Mouse (Mus musculus): Measurements from ENCODE around the gene Ptpn13. TPM values are rescaled to one million over a fixed set of nuclear protein-coding genes. Genes with fewer than 3 reads are reported as not detected.

Ptpn13 gene
- total RNA-seq, 1 experiment from 2014 or later, result 0.48 TPM

- no peak for ATAC-seq (replicated peaks; ENCODE audit: insufficient number of reproducible peaks, low FRiP score, low TSS enrichment, poor library complexity, severe bottlenecking)
These were observed 66.8 kb downstream of the Ptpn13 start for GRCm38 (mm10) chr5:103491788-103492187.

- no peak for ATAC-seq (replicated peaks; ENCODE audit: insufficient number of reproducible peaks, low FRiP score, low TSS enrichment, poor library complexity, severe bottlenecking)
These were observed 72.1 kb downstream of the Ptpn13 start for GRCm38 (mm10) chr5:103497061-103497460.

GRCm38 (mm10) chr5:103497480-103497879, 72.5 kb downstream of the Ptpn13 start:
- no peak for ATAC-seq (replicated peaks; ENCODE audit: insufficient number of reproducible peaks, low FRiP score, low TSS enrichment, poor library complexity, severe bottlenecking)

- ATAC-seq (replicated peaks; ENCODE audit: insufficient number of reproducible peaks, low FRiP score, low TSS enrichment, poor library complexity, severe bottlenecking), result no peak
These were observed 74.3 kb downstream of the Ptpn13 start for GRCm38 (mm10) chr5:103499305-103499704.

- ATAC-seq (replicated peaks; ENCODE audit: insufficient number of reproducible peaks, low FRiP score, low TSS enrichment, poor library complexity, severe bottlenecking), result no peak
These were observed 76.1 kb downstream of the Ptpn13 start for GRCm38 (mm10) chr5:103501076-103501475.

- ATAC-seq (replicated peaks; ENCODE audit: insufficient number of reproducible peaks, low FRiP score, low TSS enrichment, poor library complexity, severe bottlenecking), result no peak
These were observed 76.8 kb downstream of the Ptpn13 start for GRCm38 (mm10) chr5:103501839-103502238.

- no peak for ATAC-seq (replicated peaks; ENCODE audit: insufficient number of reproducible peaks, low FRiP score, low TSS enrichment, poor library complexity, severe bottlenecking)
These were observed 88.2 kb downstream of the Ptpn13 start for GRCm38 (mm10) chr5:103513162-103513561.

- no peak for ATAC-seq (replicated peaks; ENCODE audit: insufficient number of reproducible peaks, low FRiP score, low TSS enrichment, poor library complexity, severe bottlenecking)
These were observed 89.4 kb downstream of the Ptpn13 start for GRCm38 (mm10) chr5:103514441-103514840.

GRCm38 (mm10) chr5:103515876-103516275, 90.9 kb downstream of the Ptpn13 start:
- ATAC-seq (replicated peaks; ENCODE audit: insufficient number of reproducible peaks, low FRiP score, low TSS enrichment, poor library complexity, severe bottlenecking), result no peak

- no peak for ATAC-seq (replicated peaks; ENCODE audit: insufficient number of reproducible peaks, low FRiP score, low TSS enrichment, poor library complexity, severe bottlenecking)
These were observed 91.6 kb downstream of the Ptpn13 start for GRCm38 (mm10) chr5:103516555-103516954.

- ATAC-seq (replicated peaks; ENCODE audit: insufficient number of reproducible peaks, low FRiP score, low TSS enrichment, poor library complexity, severe bottlenecking), result no peak
These were observed 92.6 kb downstream of the Ptpn13 start for GRCm38 (mm10) chr5:103517641-103518040.

- ATAC-seq (replicated peaks; ENCODE audit: insufficient number of reproducible peaks, low FRiP score, low TSS enrichment, poor library complexity, severe bottlenecking), result no peak
These were observed 93.9 kb downstream of the Ptpn13 start for GRCm38 (mm10) chr5:103518797-103519468.

GRCm38 (mm10) chr5:103522371-103522770, 97.4 kb downstream of the Ptpn13 start:
- no peak for ATAC-seq (replicated peaks; ENCODE audit: insufficient number of reproducible peaks, low FRiP score, low TSS enrichment, poor library complexity, severe bottlenecking)

GRCm38 (mm10) chr5:103526668-103527436, 101.9 kb downstream of the Ptpn13 start:
- no peak for ATAC-seq (replicated peaks; ENCODE audit: insufficient number of reproducible peaks, low FRiP score, low TSS enrichment, poor library complexity, severe bottlenecking)

- no peak for ATAC-seq (replicated peaks; ENCODE audit: insufficient number of reproducible peaks, low FRiP score, low TSS enrichment, poor library complexity, severe bottlenecking)
These were observed 102.4 kb downstream of the Ptpn13 start for GRCm38 (mm10) chr5:103527437-103527718.

- no peak for ATAC-seq (replicated peaks; ENCODE audit: insufficient number of reproducible peaks, low FRiP score, low TSS enrichment, poor library complexity, severe bottlenecking)
These were observed 105.2 kb downstream of the Ptpn13 start for GRCm38 (mm10) chr5:103530214-103530613.

GRCm38 (mm10) chr5:103532841-103533390, 107.9 kb downstream of the Ptpn13 start:
- ATAC-seq (replicated peaks; ENCODE audit: insufficient number of reproducible peaks, low FRiP score, low TSS enrichment, poor library complexity, severe bottlenecking), result no peak

- ATAC-seq (replicated peaks; ENCODE audit: insufficient number of reproducible peaks, low FRiP score, low TSS enrichment, poor library complexity, severe bottlenecking), result no peak
These were observed 109.5 kb downstream of the Ptpn13 start for GRCm38 (mm10) chr5:103534454-103534853.

GRCm38 (mm10) chr5:103537429-103537828, 112.4 kb downstream of the Ptpn13 start:
- ATAC-seq (replicated peaks; ENCODE audit: insufficient number of reproducible peaks, low FRiP score, low TSS enrichment, poor library complexity, severe bottlenecking), result no peak

GRCm38 (mm10) chr5:103540612-103541011, 115.6 kb downstream of the Ptpn13 start:
- ATAC-seq (replicated peaks; ENCODE audit: insufficient number of reproducible peaks, low FRiP score, low TSS enrichment, poor library complexity, severe bottlenecking), result no peak
